Mouse (Mus musculus) embryonic fibroblast, embryonic 13.5 days (primary cell): ENCODE results near the gene Btbd8.

ENCODE experiments used
- CTCF ChIP-seq: IDR thresholded peaks from 2 replicates; pipeline ENCODE4 v1.5.1; 2011; ENCODE audit warnings: mild to moderate bottlenecking, control low read depth, low read length, moderate library complexity, borderline replicate concordance; ENCODE audit not compliant: insufficient read depth
- POLR2A ChIP-seq: IDR thresholded peaks from 2 replicates; pipeline ENCODE4 v1.6.1; 2011; ENCODE audit warnings: low read depth, mild to moderate bottlenecking, control low read depth, low read length, moderate library complexity

DNA sequence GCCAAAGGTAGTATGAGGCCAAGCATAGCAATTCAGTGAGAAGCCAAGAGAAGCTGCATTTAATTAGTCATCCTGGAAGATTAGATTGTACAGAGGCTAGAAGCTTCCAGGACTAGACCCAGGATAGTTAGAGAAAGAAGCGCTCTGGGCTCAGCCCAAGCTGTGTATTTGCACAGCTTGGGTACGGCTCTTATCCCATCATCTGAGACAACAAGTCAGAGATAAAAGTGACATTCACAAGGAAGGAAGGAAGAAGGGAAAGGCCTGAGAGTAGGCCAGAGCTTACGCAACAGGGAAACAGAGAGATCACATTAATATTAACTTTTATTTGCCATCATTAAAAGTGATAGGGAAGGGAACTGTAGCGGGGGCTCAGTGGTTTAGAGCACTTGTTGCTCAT is 10.2 kb downstream of the Btbd8 start:
- TF ChIP-seq CTCF (no peak), POLR2A (no peak)
